Mouse (Mus musculus): ENCODE data around the gene Prkag3. TPM values are rescaled to one million over a fixed set of nuclear protein-coding genes. Genes with fewer than 3 reads are reported as not detected.

Gene Prkag3
- polyA plus RNA-seq, 1 experiment from 2014 or later, result 6.4 TPM

DNA sequence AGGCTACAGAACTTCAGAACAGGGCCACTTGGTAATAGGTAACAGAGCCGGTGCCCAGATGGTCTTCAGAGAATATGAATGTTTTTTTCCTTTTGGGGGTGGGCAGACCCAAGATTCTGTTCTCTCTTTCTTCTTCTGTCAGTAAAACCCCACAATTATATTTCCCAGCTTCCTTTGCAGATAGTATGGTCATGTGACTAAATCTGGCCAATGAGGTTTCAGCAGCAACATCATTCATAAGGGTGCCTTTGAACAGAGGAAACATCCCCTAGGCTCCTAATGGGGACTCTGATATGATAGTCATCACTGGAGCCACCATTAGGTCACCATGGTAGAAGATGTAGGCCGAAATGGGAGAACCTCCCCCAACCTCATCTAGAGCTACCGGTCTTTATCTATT, 3.8 kb upstream of the Prkag3 start:
- Histone ChIP-seq H3K27me3 (replicated peaks; ENCODE audit: control insufficient read depth, insufficient read depth, low read length) (no peaks in the 10 kb centered on the region), H3K9me3 (ENCODE audit: control insufficient read depth, low read length) (no peaks in the 10 kb centered on the region), H3K36me3 (ENCODE audit: control insufficient read depth, insufficient read depth, low read length) (no peaks in the 10 kb centered on the region), H3K4me2 (ENCODE audit: low read depth, low read length) (no peak overlapping the region), H3K4me1 (ENCODE audit: control insufficient read depth, insufficient read depth, low read length) (peaks cover 10% of the 10 kb centered on the region), H3K27ac (replicated peaks; ENCODE audit: low read depth, low read length) (no peak overlapping the region), H3K4me3 (ENCODE audit: low read depth, low read length) (no peak overlapping the region), H3K9ac (ENCODE audit: low read depth, low read length) (no peak overlapping the region)
- 94% methylated on average over 3 of the region's 3 CpGs for WGBS
- ATAC-seq (ENCODE audit: low read depth) (no peak), DNase-seq (ENCODE audit: low spot score) (no peak)

- H3K27ac ChIP-seq (replicated peaks; ENCODE audit: low read depth, low read length), result no peak overlapping the region
- peaks cover 10% of the 10 kb centered on the region for H3K4me1 ChIP-seq (ENCODE audit: control insufficient read depth, insufficient read depth, low read length)
- no peak overlapping the region for H3K9ac ChIP-seq (ENCODE audit: low read depth, low read length)
- DNase-seq (ENCODE audit: low spot score) (no peak), ATAC-seq (ENCODE audit: low read depth) (no peak)
- no peak overlapping the region for H3K4me3 ChIP-seq (ENCODE audit: low read depth, low read length)
- no peak overlapping the region for H3K4me2 ChIP-seq (ENCODE audit: low read depth, low read length)
- 73% methylated on average over 8 of the region's 8 CpGs for WGBS
- H3K27me3 ChIP-seq (replicated peaks; ENCODE audit: control insufficient read depth, insufficient read depth, low read length), result no peaks in the 10 kb centered on the region
- H3K36me3 ChIP-seq (ENCODE audit: control insufficient read depth, insufficient read depth, low read length), result no peaks in the 10 kb centered on the region
- no peaks in the 10 kb centered on the region for H3K9me3 ChIP-seq (ENCODE audit: control insufficient read depth, low read length)
These were observed 3.1 kb upstream of the Prkag3 start for GRCm38 (mm10) chr1:74752150-74752549.

GRCm38 (mm10) chr1:74750683-74751082, 1.7 kb upstream of the Prkag3 start:
- Histone ChIP-seq H3K36me3 (ENCODE audit: control insufficient read depth, insufficient read depth, low read length) (no peaks in the 10 kb centered on the region), H3K9ac (ENCODE audit: low read depth, low read length) (no peak overlapping the region), H3K27me3 (replicated peaks; ENCODE audit: control insufficient read depth, insufficient read depth, low read length) (no peaks in the 10 kb centered on the region), H3K4me2 (ENCODE audit: low read depth, low read length) (no peak overlapping the region), H3K4me3 (ENCODE audit: low read depth, low read length) (no peak overlapping the region), H3K27ac (replicated peaks; ENCODE audit: low read depth, low read length) (no peak overlapping the region), H3K4me1 (ENCODE audit: control insufficient read depth, insufficient read depth, low read length) (peaks cover 10% of the 10 kb centered on the region), H3K9me3 (ENCODE audit: control insufficient read depth, low read length) (no peaks in the 10 kb centered on the region)
- DNase-seq (ENCODE audit: low spot score), result no peak
- WGBS, result 79% methylated on average over 4 of the region's 4 CpGs
- no peak for ATAC-seq (ENCODE audit: low read depth)

GRCm38 (mm10) chr1:74749301-74749700, 280 bp upstream of the Prkag3 start:
- DNase-seq (ENCODE audit: low spot score) (peak; percentile 68), ATAC-seq (ENCODE audit: low read depth) (peak; percentile 60; the same call in 1 of the 2 replicates)
- Histone ChIP-seq H3K9me3 (ENCODE audit: control insufficient read depth, low read length) (no peaks in the 10 kb centered on the region), H3K27ac (replicated peaks; ENCODE audit: low read depth, low read length) (no peak overlapping the region), H3K27me3 (replicated peaks; ENCODE audit: control insufficient read depth, insufficient read depth, low read length) (no peaks in the 10 kb centered on the region), H3K36me3 (ENCODE audit: control insufficient read depth, insufficient read depth, low read length) (no peaks in the 10 kb centered on the region), H3K4me3 (ENCODE audit: low read depth, low read length) (peak overlapping the region; percentile 28; the same call in 1 of the 2 replicates), H3K4me1 (ENCODE audit: control insufficient read depth, insufficient read depth, low read length) (peaks cover 10% of the 10 kb centered on the region), H3K9ac (ENCODE audit: low read depth, low read length) (no peak overlapping the region), H3K4me2 (ENCODE audit: low read depth, low read length) (peak overlapping the region; percentile 52)
- WGBS, result 61% methylated on average over 7 of the region's 7 CpGs

DNA sequence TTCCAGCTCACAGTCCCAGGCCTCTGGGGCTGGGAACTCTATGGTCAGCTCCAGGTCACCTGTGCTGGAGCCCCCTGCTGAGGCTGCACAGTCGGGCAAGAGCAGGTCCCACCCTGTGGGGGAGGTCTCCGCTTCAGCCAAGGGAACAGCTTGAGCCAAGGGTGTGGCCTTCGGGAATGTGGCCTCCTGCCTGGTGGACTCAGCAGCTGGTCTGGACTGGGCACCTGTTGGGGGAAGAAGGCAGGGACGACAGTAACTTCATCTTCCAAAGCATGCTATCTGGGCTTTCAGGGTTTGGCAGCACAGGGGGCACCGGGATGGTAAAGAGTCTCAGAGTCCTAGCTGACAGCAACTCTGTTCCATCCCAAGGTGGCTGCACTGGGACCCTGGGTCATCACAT, 1.7 kb downstream of the Prkag3 start:
- no peak overlapping the region for H3K4me2 ChIP-seq (ENCODE audit: low read depth, low read length)
- 0 out of 2 replicates have a peak, but pooled peaks have one; percentile 34 for ATAC-seq (ENCODE audit: low read depth)

DNA sequence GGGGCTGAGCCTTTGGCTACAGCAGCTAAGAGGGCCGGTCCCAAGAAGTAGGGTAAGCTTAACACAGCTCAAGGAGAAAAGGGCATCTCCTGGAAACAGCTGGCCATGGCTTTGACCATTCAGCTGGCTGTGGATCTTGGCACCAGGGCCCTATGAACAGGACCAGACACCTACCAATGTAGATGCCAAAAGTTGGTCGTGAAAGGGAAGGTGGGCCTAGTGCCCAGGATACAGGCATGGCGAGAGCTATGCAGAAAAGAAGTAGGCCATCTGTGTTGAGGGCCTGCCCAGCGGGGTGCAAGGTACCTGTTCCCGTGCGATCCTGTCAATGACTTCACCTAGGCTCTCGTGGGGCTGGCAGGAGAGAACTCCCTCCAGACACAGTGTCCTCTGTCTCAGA, 8.2 kb downstream of the Prkag3 start:
- WGBS, result 92% methylated on average over 6 of the region's 7 CpGs
- Histone ChIP-seq H3K4me2 (ENCODE audit: low read depth, low read length) (no peak overlapping the region), H3K27me3 (replicated peaks; ENCODE audit: control insufficient read depth, insufficient read depth, low read length) (no peaks in the 10 kb centered on the region), H3K27ac (replicated peaks; ENCODE audit: low read depth, low read length) (no peak overlapping the region), H3K9ac (ENCODE audit: low read depth, low read length) (no peak overlapping the region), H3K4me1 (ENCODE audit: control insufficient read depth, insufficient read depth, low read length) (no peaks in the 10 kb centered on the region), H3K36me3 (ENCODE audit: control insufficient read depth, insufficient read depth, low read length) (no peaks in the 10 kb centered on the region), H3K9me3 (ENCODE audit: control insufficient read depth, low read length) (no peaks in the 10 kb centered on the region), H3K4me3 (ENCODE audit: low read depth, low read length) (no peak overlapping the region)
- no peak for DNase-seq (ENCODE audit: low spot score)
- ATAC-seq (ENCODE audit: low read depth), result no peak

More for the DNA sequence above, 1.7 kb downstream of the Prkag3 start:
- 64% methylated on average over 5 of the region's 5 CpGs for WGBS
- H3K4me1 ChIP-seq (ENCODE audit: control insufficient read depth, insufficient read depth, low read length), result peaks cover 10% of the 10 kb centered on the region
- H3K36me3 ChIP-seq (ENCODE audit: control insufficient read depth, insufficient read depth, low read length), result no peaks in the 10 kb centered on the region
- no peak overlapping the region for H3K4me3 ChIP-seq (ENCODE audit: low read depth, low read length)
- no peak overlapping the region for H3K27ac ChIP-seq (replicated peaks; ENCODE audit: low read depth, low read length)
- H3K9me3 ChIP-seq (ENCODE audit: control insufficient read depth, low read length), result no peaks in the 10 kb centered on the region
- H3K27me3 ChIP-seq (replicated peaks; ENCODE audit: control insufficient read depth, insufficient read depth, low read length), result no peaks in the 10 kb centered on the region
- no peak for DNase-seq (ENCODE audit: low spot score)
- no peak overlapping the region for H3K9ac ChIP-seq (ENCODE audit: low read depth, low read length)

DNA sequence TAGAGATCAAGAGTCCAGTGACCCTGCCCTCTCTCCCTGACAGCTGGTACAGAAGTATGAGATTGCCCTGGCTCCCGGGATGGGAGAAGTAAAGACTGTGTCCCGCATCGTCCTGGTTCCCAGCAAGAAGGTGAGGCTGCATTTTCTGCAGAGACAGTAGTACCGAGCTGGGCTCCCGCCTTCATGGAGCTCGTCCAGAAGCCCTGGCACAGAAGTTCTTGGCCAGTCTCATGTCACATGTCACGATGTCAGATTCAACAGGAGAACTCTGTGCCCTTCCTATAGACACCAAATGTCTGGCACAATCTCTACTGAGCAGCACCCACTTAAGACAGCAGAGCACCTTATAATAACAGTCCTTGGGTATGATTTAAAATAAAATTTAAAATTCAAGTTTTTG, 11.5 kb downstream of the Prkag3 start:
- no peak overlapping the region for H3K4me2 ChIP-seq (ENCODE audit: low read depth, low read length)
- DNase-seq (ENCODE audit: low spot score), result no peak
- no peaks in the 10 kb centered on the region for H3K27me3 ChIP-seq (replicated peaks; ENCODE audit: control insufficient read depth, insufficient read depth, low read length)
- WGBS, result 81% methylated on average over 7 of the region's 7 CpGs
- H3K9ac ChIP-seq (ENCODE audit: low read depth, low read length), result no peak overlapping the region
- no peak for ATAC-seq (ENCODE audit: low read depth)
- no peaks in the 10 kb centered on the region for H3K4me1 ChIP-seq (ENCODE audit: control insufficient read depth, insufficient read depth, low read length)
- no peaks in the 10 kb centered on the region for H3K9me3 ChIP-seq (ENCODE audit: control insufficient read depth, low read length)
- no peak overlapping the region for H3K4me3 ChIP-seq (ENCODE audit: low read depth, low read length)
- H3K27ac ChIP-seq (replicated peaks; ENCODE audit: low read depth, low read length), result no peak overlapping the region
- H3K36me3 ChIP-seq (ENCODE audit: control insufficient read depth, insufficient read depth, low read length), result no peaks in the 10 kb centered on the region

DNA sequence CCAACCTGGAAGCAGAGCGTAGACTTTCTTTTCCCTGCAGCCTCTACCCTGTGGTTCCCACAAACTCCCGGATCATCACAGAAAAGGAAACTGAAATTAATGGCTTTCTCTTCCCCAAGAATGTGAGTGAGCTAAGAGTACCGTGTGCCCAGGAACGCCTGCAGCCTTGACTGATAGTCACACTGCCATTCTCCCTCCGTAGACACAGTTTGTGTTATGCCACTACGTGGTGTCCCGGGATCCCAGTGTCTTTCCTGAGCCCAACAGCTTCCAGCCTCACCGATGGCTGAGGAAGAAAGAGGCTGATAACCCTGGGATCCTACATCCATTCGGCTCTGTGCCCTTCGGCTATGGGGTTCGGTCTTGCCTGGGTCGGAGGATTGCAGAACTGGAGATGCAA, 12.0 kb downstream of the Prkag3 start:
- Histone ChIP-seq H3K4me2 (ENCODE audit: low read depth, low read length) (no peak overlapping the region), H3K9ac (ENCODE audit: low read depth, low read length) (no peak overlapping the region), H3K36me3 (ENCODE audit: control insufficient read depth, insufficient read depth, low read length) (no peaks in the 10 kb centered on the region), H3K27me3 (replicated peaks; ENCODE audit: control insufficient read depth, insufficient read depth, low read length) (no peaks in the 10 kb centered on the region), H3K4me3 (ENCODE audit: low read depth, low read length) (no peak overlapping the region), H3K27ac (replicated peaks; ENCODE audit: low read depth, low read length) (no peak overlapping the region), H3K4me1 (ENCODE audit: control insufficient read depth, insufficient read depth, low read length) (no peaks in the 10 kb centered on the region), H3K9me3 (ENCODE audit: control insufficient read depth, low read length) (no peaks in the 10 kb centered on the region)
- 88% methylated on average over 12 of the region's 12 CpGs for WGBS
- no peak for DNase-seq (ENCODE audit: low spot score)
- ATAC-seq (ENCODE audit: low read depth), result no peak

GRCm38 (mm10) chr1:74728446-74728845, 20.6 kb downstream of the Prkag3 start:
- H3K36me3 ChIP-seq (ENCODE audit: control insufficient read depth, insufficient read depth, low read length), result no peaks in the 10 kb centered on the region
- no peak overlapping the region for H3K4me2 ChIP-seq (ENCODE audit: low read depth, low read length)
- ATAC-seq (ENCODE audit: low read depth) (no peak), DNase-seq (ENCODE audit: low spot score) (no peak)
- 57% methylated on average over 8 of the region's 8 CpGs for WGBS
- H3K4me3 ChIP-seq (ENCODE audit: low read depth, low read length), result no peak overlapping the region
- H3K4me1 ChIP-seq (ENCODE audit: control insufficient read depth, insufficient read depth, low read length), result no peaks in the 10 kb centered on the region
- no peak overlapping the region for H3K9ac ChIP-seq (ENCODE audit: low read depth, low read length)
- no peaks in the 10 kb centered on the region for H3K27me3 ChIP-seq (replicated peaks; ENCODE audit: control insufficient read depth, insufficient read depth, low read length)
- no peaks in the 10 kb centered on the region for H3K9me3 ChIP-seq (ENCODE audit: control insufficient read depth, low read length)
- H3K27ac ChIP-seq (replicated peaks; ENCODE audit: low read depth, low read length), result no peak overlapping the region

All from embryonic facial prominence, embryonic 14.5 days (tissue).